Mouse (Mus musculus): ENCODE results near the gene Tdg. TPM values are rescaled to one million over a fixed set of nuclear protein-coding genes. Genes with fewer than 3 reads are reported as not detected.

The Tdg gene
- total RNA-seq, 1 experiment from 2014 or later: 46.9 TPM

- ATAC-seq (replicated peaks; ENCODE audit: insufficient number of reproducible peaks, low FRiP score, low TSS enrichment, poor library complexity, severe bottlenecking): no peak
Observed at GRCm38 (mm10) chr10:82654581-82654980, 25.0 kb downstream of the Tdg start.

- ATAC-seq (replicated peaks; ENCODE audit: insufficient number of reproducible peaks, low FRiP score, low TSS enrichment, poor library complexity, severe bottlenecking): no peak
Observed at GRCm38 (mm10) chr10:82661820-82662219, 32.2 kb downstream of the Tdg start.

- ATAC-seq (replicated peaks; ENCODE audit: insufficient number of reproducible peaks, low FRiP score, low TSS enrichment, poor library complexity, severe bottlenecking): no peak
Observed at GRCm38 (mm10) chr10:82662267-82662990, 32.8 kb downstream of the Tdg start.

GRCm38 (mm10) chr10:82663289-82663688 lies 33.7 kb downstream of the Tdg start:
- no peak for ATAC-seq (replicated peaks; ENCODE audit: insufficient number of reproducible peaks, low FRiP score, low TSS enrichment, poor library complexity, severe bottlenecking)

- ATAC-seq (replicated peaks; ENCODE audit: insufficient number of reproducible peaks, low FRiP score, low TSS enrichment, poor library complexity, severe bottlenecking): no peak
Observed at GRCm38 (mm10) chr10:82665951-82666350, 36.3 kb downstream of the Tdg start.

- peak; percentile 80 for ATAC-seq (replicated peaks; ENCODE audit: insufficient number of reproducible peaks, low FRiP score, low TSS enrichment, poor library complexity, severe bottlenecking)
Observed at GRCm38 (mm10) chr10:82666436-82667234, 37.0 kb downstream of the Tdg start.

GRCm38 (mm10) chr10:82670205-82670604 lies 40.6 kb downstream of the Tdg start:
- ATAC-seq (replicated peaks; ENCODE audit: insufficient number of reproducible peaks, low FRiP score, low TSS enrichment, poor library complexity, severe bottlenecking): peak; percentile 74; the same call in 1 of the 2 replicates

- ATAC-seq (replicated peaks; ENCODE audit: insufficient number of reproducible peaks, low FRiP score, low TSS enrichment, poor library complexity, severe bottlenecking): no peak
Observed at GRCm38 (mm10) chr10:82676949-82677348, 47.3 kb downstream of the Tdg start.

- ATAC-seq (replicated peaks; ENCODE audit: insufficient number of reproducible peaks, low FRiP score, low TSS enrichment, poor library complexity, severe bottlenecking): no peak
Observed at GRCm38 (mm10) chr10:82680769-82681168, 51.1 kb downstream of the Tdg start.

GRCm38 (mm10) chr10:82681639-82682038 lies 52.0 kb downstream of the Tdg start:
- ATAC-seq (replicated peaks; ENCODE audit: insufficient number of reproducible peaks, low FRiP score, low TSS enrichment, poor library complexity, severe bottlenecking): no peak

GRCm38 (mm10) chr10:82685440-82685839 lies 55.8 kb downstream of the Tdg start:
- ATAC-seq (replicated peaks; ENCODE audit: insufficient number of reproducible peaks, low FRiP score, low TSS enrichment, poor library complexity, severe bottlenecking): no peak

- ATAC-seq (replicated peaks; ENCODE audit: insufficient number of reproducible peaks, low FRiP score, low TSS enrichment, poor library complexity, severe bottlenecking): no peak
Observed at GRCm38 (mm10) chr10:82689681-82690211, 60.1 kb downstream of the Tdg start.

GRCm38 (mm10) chr10:82690494-82690893 lies 60.9 kb downstream of the Tdg start, which contains the start of gene Glt8d2:
Gene Glt8d2, minus strand, starts transcription at chr10:82690650.
- no peak for ATAC-seq (replicated peaks; ENCODE audit: insufficient number of reproducible peaks, low FRiP score, low TSS enrichment, poor library complexity, severe bottlenecking)

GRCm38 (mm10) chr10:82695956-82696355 lies 66.3 kb downstream of the Tdg start, which contains the start of gene Hcfc2:
Gene Hcfc2, plus strand, starts transcription at chr10:82696160.
- no peak for ATAC-seq (replicated peaks; ENCODE audit: insufficient number of reproducible peaks, low FRiP score, low TSS enrichment, poor library complexity, severe bottlenecking)

GRCm38 (mm10) chr10:82696453-82697079 lies 66.9 kb downstream of the Tdg start:
- ATAC-seq (replicated peaks; ENCODE audit: insufficient number of reproducible peaks, low FRiP score, low TSS enrichment, poor library complexity, severe bottlenecking): no peak

- ATAC-seq (replicated peaks; ENCODE audit: insufficient number of reproducible peaks, low FRiP score, low TSS enrichment, poor library complexity, severe bottlenecking): peak; percentile 78
Observed at GRCm38 (mm10) chr10:82697305-82697898, 67.8 kb downstream of the Tdg start.

GRCm38 (mm10) chr10:82698712-82699261 lies 69.2 kb downstream of the Tdg start:
- ATAC-seq (replicated peaks; ENCODE audit: insufficient number of reproducible peaks, low FRiP score, low TSS enrichment, poor library complexity, severe bottlenecking): peak; percentile 59

GRCm38 (mm10) chr10:82699296-82699941 lies 69.8 kb downstream of the Tdg start:
- ATAC-seq (replicated peaks; ENCODE audit: insufficient number of reproducible peaks, low FRiP score, low TSS enrichment, poor library complexity, severe bottlenecking): peak; percentile 5; the same call in 1 of the 2 replicates

Measured in monocyte, adult 5-6 weeks (primary cell).